Mouse (Mus musculus) lung, postnatal 25 days (tissue): Measurements from ENCODE around the gene a.
"Not testable (repeated sequence)": the region's sequence is repeated elsewhere in the genome, so short reads cannot be mapped to it uniquely, and the experiment has no call there.

Experiments used
- DNase-seq: peaks from one replicate; pipeline ENCODE4 v3.0.0; 2022; ENCODE audit warnings: low spot score

The a gene

DNA sequence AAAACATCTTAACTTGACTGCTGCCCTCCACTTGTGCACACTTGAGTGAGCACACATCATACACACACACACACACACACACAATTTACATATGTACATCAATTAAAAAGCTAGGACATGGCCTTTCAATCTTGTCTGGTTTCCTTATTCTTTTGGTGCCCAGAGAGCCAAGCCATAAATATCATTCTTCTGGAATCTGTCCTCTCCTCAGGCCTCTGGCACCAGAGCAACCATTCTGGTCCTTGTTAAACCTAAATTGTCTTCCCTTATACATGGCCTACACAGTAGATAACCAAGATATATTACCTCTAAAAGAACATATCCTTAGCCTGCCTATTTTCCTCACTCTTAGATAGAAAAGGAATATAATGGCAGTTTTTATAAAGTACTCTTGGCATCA lies 56.9 kb downstream of the a start:
- no peak for DNase-seq

- peak; percentile 69 for DNase-seq
Observed at GRCm38 (mm10) chr2:154855383-154855782, 64.2 kb downstream of the a start.

GRCm38 (mm10) chr2:154863672-154864071 lies 72.5 kb downstream of the a start:
- no peak for DNase-seq

- DNase-seq = no peak
Observed at GRCm38 (mm10) chr2:154865696-154866095, 74.5 kb downstream of the a start.

- DNase-seq = no peak
Observed at GRCm38 (mm10) chr2:154868106-154868505, 76.9 kb downstream of the a start.

DNA sequence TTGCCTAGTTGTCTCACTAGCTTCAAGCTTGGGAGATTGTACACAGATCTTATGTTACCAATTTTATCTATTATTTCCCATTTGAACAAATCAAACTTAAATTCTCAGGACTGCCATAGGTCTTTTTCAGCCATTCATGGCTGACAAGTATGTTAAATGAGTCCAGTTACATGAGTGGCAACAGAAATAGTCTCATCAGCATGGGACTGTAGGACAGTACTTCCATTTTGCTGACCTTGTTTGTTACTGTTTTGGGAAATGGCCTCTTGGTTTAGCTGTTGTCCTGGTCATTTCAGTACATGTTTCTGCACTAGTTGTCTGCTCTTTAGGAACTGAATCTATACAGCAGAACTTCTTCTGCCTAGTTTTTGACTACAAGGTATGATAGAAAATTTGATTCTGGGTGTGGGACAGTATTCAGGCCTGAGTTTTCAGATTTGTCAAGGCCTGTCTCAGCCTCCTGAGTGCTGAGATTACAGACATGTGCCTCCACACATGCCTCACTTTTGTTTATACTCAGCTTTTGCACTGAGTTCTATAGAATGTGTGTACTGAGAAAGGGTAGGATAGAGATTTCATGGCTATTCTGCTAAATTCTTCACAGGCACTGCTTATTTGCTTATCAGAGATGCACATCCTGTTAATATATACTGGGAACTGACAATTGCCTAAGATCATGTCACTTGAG lies 78.9 kb downstream of the a start:
- no peak for DNase-seq

DNA sequence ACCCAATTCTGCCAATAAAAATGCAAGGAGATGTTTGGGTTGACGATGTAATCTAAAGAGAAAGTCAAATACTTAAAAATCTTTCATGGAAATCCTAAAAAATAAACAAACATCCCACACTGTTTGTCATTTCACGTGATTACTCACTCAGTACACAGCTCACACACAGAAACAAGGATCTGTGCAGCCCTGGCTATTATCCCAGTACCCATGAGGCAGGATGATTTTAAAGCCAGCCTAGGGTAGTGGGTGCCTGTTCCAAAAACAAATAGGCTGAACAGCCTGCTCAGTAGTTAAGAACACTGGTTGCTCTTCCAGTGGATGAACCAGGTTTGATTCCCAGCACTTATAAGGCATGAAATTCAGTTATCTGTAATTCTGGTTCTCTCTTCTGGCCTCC lies 85.4 kb downstream of the a start:
- no peak for DNase-seq

DNA sequence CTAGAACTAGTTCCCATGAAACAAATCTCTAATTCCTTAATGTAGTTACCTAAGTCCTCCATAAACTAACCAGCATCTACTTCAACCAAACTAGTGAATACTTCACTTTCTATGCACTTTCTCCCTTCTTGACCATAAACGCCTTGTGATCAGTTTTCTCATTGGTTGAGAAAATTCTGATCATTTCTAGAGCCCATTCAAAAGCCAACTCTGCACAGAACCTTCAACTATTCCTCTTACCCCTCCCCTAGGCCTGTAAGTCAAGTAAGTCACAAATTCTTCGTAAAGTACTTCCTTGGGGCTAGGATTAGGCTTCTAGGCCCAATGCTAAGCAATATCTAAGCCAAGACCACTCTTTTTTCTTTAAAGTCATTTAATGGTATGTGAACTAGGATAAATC lies 100.4 kb downstream of the a start:
- no peak for DNase-seq

DNA sequence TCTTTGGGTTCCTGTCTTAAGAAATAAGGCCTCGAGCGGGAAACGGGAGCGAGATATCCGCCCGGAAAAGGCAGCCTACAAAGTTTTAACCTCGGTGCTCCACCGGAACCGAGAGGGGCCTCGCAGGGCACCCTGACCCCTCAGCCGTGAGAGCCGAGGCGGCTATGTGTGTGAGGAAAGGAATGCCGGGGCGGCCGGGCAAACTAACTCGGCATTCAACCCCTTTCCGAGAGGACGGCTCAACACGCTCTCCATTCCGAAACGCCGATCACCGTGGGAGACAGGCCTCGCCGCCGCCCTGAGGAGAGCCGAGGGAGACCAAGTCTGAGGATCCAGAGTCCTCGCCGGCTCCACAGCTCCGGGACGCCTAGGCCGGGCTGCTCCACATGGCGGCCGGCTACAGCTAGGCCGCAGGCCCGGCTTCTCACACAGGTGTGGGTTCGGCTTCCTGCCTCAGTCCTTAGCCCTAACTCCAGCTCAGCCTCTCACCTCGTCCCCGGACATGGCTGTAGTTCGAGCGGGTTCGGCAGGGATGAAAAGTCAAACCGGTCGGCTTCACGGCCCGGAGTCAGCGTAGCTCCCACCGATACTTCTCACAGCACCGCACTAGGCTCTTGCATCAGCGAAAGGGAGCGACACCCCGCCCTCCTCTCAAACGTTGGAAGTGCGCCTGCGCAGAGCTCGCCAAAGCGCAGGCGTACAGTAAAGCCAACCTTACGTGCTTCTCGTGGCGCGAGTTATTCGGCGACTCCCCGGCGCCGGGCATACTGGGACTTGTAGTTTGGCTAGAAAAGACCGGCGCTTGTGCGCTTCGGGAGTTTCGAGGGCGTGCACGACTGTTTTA lies 101.2 kb downstream of the a start, which contains the start of gene Eif2s2:
Gene Eif2s2, minus strand, starts transcription at position 735 of the 844 bp plus-strand sequence.
- DNase-seq = peak; percentile 97

DNA sequence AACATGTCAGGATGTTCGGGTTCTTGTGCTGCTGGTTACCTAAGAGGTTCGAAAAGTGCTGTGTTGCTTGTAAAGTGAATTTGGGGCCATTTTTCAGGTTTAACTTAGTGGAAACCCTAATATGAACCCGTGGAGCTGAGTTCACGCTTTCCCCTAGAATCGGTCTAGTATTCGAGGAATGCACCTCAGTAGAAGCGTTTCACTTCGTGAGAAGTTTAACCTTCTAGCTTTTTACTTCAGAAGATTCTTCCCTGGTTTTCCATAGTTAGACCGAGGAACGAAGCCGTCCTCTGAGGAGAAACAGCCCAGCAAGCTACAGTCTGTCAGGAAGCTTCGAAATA lies 101.8 kb downstream of the a start:
- DNase-seq = no peak

- no peak for DNase-seq
Observed at GRCm38 (mm10) chr2:154893548-154893947, 102.3 kb downstream of the a start.

DNA sequence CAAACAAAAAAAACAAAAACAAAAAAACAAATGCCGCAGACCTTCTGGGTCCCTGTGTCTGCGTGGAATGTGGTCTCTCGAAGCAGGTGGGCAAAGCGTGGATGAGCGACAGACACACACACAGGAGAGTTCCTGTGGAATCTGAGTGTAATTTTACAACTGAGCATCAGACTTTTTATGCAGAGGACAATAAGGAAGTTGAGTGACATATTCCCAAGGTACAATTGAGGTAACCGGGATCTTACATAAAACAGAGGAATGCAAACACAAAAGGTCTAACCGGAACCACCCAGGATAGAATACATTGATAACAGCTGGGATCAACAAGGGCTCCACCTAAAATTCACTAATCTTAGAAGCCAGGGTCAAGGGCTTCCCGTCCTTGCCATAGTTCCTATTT lies 107.8 kb downstream of the a start:
- not testable (repeated sequence) for DNase-seq

- DNase-seq = not testable (repeated sequence)
Observed at GRCm38 (mm10) chr2:154899412-154899811, 108.2 kb downstream of the a start.

- no peak for DNase-seq
Observed at GRCm38 (mm10) chr2:154902111-154902510, 110.9 kb downstream of the a start.

DNA sequence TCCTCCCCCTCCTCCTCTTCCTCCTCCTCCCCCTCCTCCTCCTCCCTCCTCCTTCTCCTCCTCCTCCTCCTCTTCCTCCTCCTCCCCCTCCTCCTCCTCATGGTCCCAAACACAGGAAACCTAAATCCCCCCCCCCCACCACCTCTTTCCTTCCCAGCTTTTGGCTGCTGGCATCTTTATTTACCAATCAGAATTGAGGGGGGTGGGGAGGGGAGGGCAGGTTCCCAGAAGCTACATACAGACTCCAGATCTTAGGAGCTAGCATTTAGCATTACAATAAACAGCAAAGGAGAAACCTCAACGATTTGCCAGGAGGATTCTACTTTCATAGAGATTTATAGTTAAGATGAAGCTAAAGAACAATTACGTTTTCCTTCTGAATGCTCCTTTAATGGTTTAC lies 114.6 kb downstream of the a start:
- DNase-seq = no peak

- not testable (repeated sequence) for DNase-seq
Observed at GRCm38 (mm10) chr2:154908223-154908622, 117.0 kb downstream of the a start.

DNA sequence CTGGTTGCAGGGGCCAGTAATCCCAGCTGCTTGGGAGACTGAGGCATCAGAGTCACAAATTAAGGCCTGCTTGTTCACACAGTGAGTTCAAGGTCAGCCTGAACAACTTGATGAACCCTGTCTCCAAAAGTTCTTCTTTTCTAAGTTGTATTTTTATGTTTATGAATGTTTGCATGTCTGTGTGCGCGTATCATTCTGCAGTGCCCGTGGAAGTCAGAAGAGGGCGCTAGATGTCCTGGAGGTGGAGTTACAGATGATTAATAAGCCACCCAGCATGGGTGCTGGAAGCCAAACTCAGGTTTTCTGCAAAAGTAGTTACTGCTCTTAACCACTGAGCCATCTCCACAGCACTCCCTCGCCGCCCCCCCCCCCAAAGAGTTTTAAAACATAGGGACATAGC lies 118.6 kb downstream of the a start:
- no peak for DNase-seq

DNA sequence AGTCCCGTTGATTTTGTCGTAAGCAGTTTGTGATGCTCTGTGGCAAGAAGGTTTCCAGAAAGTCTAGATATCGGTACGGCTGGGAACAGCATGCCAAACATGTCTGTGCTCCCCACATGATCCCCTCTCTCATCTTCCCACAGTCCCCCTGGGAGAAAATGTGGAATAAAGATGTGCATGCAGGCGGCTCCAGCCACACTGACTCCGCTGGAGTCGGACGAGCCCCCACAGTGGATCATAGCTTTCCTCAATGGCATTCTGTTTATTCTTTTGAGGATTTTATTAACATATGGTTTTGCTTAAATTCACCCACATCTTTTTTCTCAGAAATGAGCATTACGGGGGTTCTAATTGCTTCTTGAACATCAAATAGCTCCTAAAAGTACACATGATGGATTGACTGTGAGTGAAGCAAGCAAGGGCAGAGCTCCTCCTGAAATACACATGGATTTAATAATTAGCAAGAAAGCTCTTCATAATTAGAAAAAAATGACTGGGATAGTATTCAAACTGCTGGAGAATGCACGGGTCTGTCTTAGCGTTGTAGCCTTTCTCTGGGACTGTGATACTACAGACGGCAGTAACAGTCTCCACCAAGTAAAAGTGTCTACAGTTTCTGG lies 124.8 kb downstream of the a start:
- DNase-seq = no peak

GRCm38 (mm10) chr2:154916547-154916946 lies 125.3 kb downstream of the a start:
- peak; percentile 21 for DNase-seq

DNA sequence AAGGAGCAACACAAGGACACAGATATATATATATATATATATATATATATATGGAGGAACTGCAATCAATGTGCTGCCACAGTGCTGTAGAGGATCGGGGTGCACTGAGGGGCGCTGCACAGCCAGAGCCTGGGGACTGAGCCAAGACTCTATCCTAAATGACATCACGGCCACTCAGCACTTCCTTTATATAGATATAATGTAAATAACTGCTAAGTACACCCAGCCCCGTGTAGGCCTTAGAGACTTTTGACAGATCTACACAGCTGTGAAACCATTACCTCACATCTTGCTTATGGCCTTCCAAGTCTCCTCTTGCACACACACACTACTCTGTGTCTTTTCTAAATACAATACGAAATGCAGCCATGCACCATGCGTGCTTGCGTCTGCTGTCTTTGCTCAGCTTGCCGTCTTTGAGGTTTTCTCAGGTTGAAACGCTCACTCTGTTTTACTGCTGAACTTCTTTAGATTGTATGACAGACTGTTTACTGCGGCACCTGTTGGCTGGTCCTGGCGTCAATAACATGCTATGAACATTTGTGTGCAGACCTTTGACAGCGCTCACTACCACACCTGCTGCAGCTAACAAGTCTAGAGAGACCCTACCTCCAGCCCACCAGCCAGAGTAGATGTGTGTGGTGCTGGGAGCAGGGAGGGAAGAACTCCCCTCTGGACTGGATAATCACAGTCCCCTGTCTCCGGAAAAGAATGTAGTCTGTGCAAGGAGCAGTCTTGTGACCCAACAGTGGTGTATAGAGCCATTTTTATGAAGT lies 126.9 kb downstream of the a start:
- DNase-seq = no peak

- no peak for DNase-seq
Observed at GRCm38 (mm10) chr2:154920896-154921295, 129.7 kb downstream of the a start.

DNA sequence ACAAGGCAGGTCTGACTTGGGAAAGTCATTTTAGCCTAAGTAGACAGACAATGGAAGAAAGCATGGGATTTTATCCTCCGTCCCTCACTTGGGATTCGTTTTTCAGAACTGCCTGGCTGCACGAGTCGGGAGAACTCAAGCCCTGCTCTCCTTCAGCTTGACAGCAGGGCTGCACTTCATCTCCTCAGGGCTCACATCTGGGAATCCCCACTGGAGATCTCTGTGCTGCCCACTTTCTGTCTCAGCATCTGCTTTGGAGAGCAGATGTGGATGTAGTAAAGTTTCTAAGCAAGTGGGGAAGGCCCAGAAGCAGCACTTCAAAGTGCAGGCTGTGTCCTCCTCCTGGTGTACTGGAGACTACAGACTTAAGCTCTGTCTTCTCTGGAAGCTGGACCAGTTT lies 130.9 kb downstream of the a start:
- DNase-seq = not testable (repeated sequence)
